Mouse (Mus musculus) left cerebral cortex, adult 18-20 months (tissue): Measurements from ENCODE around the gene Esyt1. TPM values are rescaled to one million over a fixed set of nuclear protein-coding genes. Genes with fewer than 3 reads are reported as not detected.
"Not testable (repeated sequence)": the region's sequence is repeated elsewhere in the genome, so short reads cannot be mapped to it uniquely, and the experiment has no call there.

Experiments
- DNase-seq, 2 experiments: peaks; one replicate each; pipeline ENCODE4 v3.0.0; 2021 to 2022; ENCODE audit warnings: low spot score in 2 of 2, mixed read lengths in 1 of 2
- long read RNA-seq, 2 experiments: library from polyadenylated mRNA; stranded (forward); transcript quantifications; one replicate each; pipeline ENCODE4 v2.0.0; 2021
- total RNA-seq, 2 experiments: library from RNA; stranded (reverse); gene quantifications; 2 replicates each; pipeline ENCODE4 v1.2.3; 2021

Gene Esyt1
- 10 to 100 TPM; 13.1 to 13.2 TPM for total RNA-seq
- long read RNA-seq, experiment 1, transcript Esyt1-201 (31 exons, 3,981 nt) = major isoform, 8 of 16 reads
- long read RNA-seq, experiment 1, partial matches to known transcripts = 3 of 16 reads
- long read RNA-seq, experiment 1, other reads (novel, unspliced or antisense) = 5 of 16 reads
- long read RNA-seq, experiment 2, partial matches to known transcripts = 7 of 12 reads
- long read RNA-seq, experiment 2, other reads (novel, unspliced or antisense) = 2 of 12 reads

- DNase-seq = peak; percentile 82 to 86
Measured at GRCm38 (mm10) chr10:128525671-128526308, at the start of gene Esyt1. Gene Esyt1, minus strand, starts transcription at chr10:128525871.

DNA sequence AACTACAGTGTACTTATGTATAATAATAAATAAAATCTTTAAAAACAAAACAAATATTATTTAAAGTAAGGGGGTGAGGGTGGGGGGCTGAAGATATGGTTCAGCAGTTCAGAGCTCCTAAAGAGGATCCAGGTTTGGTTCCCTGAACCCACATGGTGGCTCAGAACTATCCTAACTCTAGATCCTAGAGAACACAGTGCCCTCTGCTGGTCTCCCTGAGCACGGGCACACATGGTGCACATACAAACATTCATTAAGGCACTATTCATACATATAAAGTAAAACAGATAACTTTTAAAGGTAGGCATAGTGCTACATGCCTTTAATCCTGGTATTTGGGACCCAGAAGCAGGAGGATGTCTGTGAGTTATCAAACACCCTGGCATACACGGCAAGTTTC lies 49.4 kb upstream of the Esyt1 start:
- no peak for DNase-seq

DNA sequence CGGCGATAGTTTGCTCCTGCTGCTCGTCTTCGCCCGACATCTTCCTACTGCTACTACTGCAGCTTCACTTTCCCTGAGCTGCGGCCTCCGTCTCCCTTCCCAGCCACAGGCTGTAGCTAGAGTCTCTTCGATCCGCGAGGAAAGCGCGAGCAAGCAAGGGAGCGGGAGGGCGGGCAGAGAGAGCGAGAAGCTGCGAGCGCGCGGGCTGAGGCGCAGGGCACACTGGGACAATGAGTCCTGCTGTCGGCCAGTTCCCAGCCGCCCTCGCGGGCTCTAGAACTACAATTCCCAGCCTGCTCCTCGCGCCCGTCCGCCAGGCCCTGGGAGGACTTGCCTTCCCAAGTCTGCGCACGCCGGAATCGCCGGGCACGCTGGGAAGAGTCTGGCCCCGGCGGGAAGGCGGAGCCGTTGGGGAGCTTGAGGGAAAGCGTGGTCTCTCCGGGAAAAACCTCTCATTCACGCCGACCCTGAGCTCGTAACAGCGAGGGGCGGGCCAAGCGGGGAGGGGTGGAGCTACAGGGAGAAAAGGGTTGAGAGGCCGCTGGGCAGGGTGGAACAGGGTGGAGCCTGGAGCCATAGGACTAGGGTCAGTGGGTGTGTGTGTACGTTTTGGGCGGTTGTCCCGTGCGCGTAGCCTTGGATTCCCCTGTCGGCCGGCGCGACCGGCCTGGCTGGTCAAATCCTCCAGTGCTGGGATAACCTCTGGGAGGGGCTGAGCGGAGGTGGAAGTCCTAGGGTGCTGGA lies 40.3 kb upstream of the Esyt1 start, which contains the start of gene Pa2g4:
Gene Pa2g4, minus strand, starts transcription at position 200 of the 744 bp plus-strand sequence.
- peak; percentile 99 to 100 for DNase-seq

DNA sequence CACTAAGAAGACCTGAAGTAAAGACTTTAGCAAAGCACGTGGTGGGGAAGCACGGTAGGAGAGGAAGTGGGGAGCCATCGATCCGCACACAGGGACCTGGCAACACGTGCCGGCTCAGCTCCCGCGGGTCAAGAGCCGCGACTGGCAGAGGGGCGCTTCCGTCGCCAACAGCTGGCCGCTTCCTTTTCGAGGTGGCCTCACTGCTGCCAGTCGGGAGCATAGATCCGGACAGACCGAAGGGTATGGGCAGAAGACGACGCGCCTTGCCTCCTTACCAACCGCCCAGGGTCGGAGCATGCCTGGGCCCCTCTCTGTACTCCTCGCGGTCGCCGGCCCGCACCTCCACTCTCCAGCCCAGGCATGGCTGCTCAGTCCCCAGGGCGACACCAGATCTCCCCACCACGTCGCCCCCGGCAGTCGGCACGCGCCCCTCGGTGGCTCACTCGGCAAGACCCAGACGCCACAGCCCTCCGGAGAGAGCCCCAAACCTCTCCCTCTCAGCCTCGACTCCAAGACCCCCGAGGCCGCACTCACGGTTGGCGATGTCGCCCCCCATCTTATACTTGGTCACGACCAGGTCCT lies 39.6 kb upstream of the Esyt1 start:
- peak in 1 of 2 experiments; percentile 26 for DNase-seq

DNA sequence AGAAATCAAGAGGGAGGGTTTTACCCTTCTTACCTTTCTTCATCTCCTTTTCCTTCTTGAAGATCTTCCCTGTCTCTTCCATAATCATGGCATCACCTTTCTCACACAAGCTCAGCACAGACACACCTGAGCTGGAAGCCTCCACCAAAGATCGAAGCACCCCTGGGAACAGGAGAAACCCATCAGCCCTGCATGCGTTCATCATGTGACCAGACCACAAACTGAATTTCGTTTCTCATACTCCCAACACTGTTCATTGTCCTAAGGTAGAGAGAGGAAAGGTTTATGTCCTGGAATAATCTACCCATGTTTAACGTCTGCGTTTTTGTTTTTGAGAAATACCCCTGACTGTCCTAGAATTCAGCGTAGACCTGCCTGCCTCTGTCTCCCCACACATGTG lies 37.9 kb upstream of the Esyt1 start:
- no peak for DNase-seq

- no peak for DNase-seq
Measured at GRCm38 (mm10) chr10:128556963-128557362, 31.3 kb upstream of the Esyt1 start.

DNA sequence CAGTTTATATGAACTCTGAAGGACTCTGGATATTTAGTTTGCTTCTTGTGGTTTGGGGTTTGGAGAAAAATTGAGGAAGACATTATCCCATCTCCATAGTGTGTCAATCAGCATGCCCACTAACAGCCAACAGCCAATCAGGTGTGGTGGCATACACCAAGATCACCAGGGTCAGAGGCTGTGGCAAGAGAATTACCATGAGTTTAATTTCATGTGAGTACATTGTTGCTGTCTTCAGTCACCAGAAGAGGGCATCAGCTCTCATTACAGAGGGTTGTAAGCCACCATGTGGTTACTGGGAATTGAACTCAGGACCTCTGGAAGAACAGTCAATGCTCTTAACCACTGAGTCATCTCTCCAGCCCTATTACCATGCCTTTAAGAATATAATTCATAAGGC lies 30.6 kb upstream of the Esyt1 start:
- no peak for DNase-seq

DNA sequence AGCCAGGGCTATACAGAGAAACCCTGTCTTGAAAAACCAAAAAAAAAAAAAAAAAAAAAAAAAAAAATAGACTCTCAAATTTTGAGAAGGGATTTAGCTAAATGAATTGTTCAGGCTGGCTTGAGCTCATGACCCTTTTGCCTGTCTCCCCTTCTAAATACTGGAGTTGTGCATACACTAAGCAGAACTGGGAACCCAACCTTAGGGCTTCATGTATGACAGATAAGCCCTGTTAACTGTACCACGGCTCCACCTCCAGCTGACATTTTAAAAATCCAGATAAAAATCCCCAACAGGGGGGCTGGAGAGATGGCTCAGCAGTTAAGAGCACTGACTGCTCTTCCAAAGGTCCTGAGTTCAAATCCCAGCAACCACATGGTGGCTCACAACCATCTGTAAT lies 29.9 kb upstream of the Esyt1 start:
- not testable (repeated sequence) for DNase-seq

DNA sequence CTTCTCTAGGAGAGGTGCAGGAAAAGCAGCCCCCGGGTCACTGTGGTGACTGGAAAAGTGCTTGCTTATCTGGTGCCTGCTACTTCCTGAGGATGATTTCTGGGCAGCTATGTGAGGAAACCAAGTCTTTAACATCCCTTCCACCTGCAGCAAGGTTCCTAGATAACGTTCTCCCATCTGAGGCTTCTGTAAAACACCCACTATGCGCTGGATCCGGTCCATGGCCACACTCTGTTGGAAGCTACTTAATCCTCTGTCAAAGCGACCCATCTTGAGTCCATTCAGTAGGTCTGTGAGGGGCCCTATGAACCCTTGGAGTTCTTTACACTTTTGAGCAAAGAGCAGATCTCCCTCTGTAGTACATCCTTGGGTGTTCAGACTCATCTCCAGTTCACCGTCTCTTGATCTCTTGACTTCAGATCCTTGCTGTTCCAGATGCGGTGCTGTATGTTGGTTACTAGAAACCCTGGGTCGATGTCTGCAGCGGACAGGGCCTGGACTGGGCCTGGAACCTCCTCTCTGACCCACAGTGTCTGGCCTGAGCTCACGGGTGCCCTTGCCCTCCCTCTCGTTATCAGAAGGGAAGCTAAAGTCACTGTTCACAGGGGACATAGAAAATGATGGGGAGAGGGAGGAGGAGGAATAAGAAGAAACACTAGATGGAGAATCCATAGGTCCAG lies 24.6 kb upstream of the Esyt1 start:
- not testable (repeated sequence) for DNase-seq

DNA sequence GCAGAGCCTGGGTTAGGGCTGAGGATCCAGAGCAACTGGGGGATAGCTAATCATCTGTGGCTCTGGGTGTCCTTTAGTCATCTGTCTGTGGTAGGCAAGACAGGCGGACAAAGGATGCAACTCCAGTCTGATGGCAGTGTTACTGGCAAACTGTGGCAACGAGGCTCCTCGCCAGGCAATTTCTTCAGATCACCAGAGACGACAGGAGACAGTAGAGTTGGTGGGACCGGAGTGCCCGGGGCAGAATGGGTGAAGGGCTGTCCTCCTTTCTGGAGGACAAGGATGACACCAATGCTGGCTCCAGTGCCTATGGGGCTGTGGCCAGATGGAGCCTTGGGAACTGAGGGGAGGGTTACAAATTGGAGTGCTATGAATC lies 24.0 kb upstream of the Esyt1 start:
- not testable (repeated sequence) for DNase-seq

- peak; percentile 84 to 90 for DNase-seq
Measured at GRCm38 (mm10) chr10:128548947-128549681, 23.4 kb upstream of the Esyt1 start, which contains the start of gene Rpl41. Gene Rpl41, minus strand, starts transcription at chr10:128549305.

GRCm38 (mm10) chr10:128548051-128548791 lies 22.6 kb upstream of the Esyt1 start:
- peak in 1 of 2 experiments; percentile 40 for DNase-seq

DNA sequence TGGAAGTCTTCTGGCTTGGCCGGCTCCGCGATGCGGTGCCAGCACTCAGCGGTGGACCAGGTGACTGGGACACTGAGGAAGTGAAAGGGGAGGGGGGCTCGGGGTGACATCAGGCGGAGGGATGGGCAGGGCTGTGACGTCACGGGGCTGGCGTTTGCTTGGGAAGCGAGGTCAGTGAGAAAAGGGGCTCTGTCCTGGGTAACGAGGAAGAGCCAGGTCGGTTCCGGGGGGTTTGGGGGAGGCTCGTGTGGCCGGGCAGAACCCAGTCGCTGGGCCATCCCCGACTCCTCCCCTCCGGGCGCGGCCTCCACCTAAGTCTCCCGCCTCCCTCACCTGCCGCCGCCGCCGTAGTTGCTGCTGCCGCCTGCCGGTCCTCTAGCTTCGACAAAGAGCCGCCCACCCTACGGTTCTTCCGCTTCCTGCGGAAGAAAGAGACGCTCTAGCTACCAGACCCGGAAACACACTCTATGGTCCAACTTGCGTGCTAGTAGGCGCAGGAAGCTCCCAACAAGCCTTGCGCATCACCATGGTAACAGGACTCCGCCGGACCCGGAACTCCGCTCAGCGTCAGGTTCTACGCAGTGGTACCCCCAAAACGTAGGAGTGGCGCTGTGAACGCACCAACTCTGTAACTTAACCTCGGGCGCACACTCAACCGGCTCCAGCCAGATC lies 21.8 kb upstream of the Esyt1 start, which contains the start of gene Zc3h10:
Gene Zc3h10, minus strand, starts transcription at position 414 of the 672 bp plus-strand sequence.
- DNase-seq = peak; percentile 95

DNA sequence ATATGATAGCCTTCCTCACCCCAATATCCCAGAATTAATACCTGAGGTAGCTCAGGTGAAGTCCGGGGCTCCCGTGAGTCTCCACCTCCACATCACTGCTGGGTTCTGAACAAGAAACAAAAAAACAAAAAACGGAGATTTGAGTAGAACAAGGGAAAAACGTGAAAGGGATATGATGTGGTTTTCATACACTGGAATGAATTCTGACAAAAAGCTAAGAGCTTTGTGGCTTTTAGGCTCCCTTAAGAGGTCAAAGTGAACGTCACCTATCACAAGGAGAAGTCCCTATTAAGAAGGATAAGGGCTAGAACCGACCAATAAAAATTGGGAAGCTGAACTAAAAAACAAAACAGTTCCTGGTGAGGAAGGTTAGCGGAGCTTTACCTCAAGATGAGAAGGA lies 21.1 kb upstream of the Esyt1 start:
- no peak for DNase-seq

DNA sequence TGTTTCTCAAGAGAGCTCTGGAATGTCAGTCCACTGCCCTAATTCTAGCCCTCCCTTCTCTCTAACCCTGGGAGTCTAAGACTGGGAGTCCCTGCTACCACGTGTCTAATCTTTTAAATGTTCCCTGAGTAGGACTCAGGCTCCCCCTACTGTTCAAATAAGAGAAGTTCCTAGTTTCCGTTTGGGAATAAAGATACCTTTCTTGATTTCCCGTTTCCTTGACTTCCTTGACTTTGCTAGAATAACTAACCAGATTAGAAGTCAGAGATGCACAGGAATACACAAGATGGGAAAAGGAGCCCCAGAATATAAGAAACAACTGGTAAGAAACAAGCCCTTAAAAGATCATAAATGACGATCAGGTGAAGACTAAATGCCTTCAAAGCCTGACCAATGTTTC lies 20.7 kb upstream of the Esyt1 start:
- no peak for DNase-seq

- DNase-seq = no peak
Measured at GRCm38 (mm10) chr10:128545570-128545898, 19.9 kb upstream of the Esyt1 start.

- DNase-seq = no peak
Measured at GRCm38 (mm10) chr10:128544674-128545569, 19.3 kb upstream of the Esyt1 start.

DNA sequence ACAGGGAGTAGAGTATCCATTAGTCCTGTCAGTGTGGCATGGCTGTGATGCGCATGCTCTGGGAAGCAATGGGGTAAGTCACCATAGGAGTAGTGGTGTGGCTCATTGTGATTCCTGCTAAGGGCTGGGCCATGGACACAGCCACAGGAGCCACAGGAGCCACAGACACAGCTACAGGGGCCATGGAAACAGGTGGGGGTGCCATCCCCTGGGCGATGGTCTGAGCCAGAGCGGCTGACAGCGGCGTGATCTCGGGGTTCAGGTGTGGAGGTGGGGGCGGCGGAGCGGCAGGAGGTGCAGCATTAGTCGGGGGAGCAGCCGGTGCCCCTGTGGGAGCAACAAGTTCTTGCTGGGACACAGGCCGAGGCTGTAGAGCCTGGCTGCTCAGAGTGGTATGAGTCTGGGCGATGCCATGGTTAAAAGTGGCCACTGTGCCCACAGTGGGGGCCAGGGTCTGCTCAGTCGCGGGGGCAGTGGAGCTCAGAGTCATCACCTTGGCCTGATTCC lies 18.5 kb upstream of the Esyt1 start:
- no peak for DNase-seq
